Mouse (Mus musculus): ENCODE measurements around the gene Brpf3. TPM values are rescaled to one million over a fixed set of nuclear protein-coding genes. Genes with fewer than 3 reads are reported as not detected.
"Not testable (repeated sequence)": the region's sequence is repeated elsewhere in the genome, so short reads cannot be mapped to it uniquely, and the experiment has no call there.

Gene Brpf3
- polyA plus RNA-seq (2015; fragmentation: Nextera tagmentation; extraction: Ambion mirVana): 11.3 and 11.8 TPM in 2 replicates

GRCm38 (mm10) chr17:28800671-28801412, at the start of gene Brpf3:
TSS of gene Brpf3 (plus strand) at chr17:28801090.
- H3K27me3 ChIP-seq: no peaks in the 10 kb centered on the region
- H3K4me2 ChIP-seq (replicated peaks): peak within 1 kb of the TSS; percentile 88
- H3K27ac ChIP-seq: peak within 1 kb of the TSS; percentile 98
- peaks cover 28% of the 10 kb centered on the region for H3K4me1 ChIP-seq
- ATAC-seq (ENCODE audit: low FRiP score, low read depth): peak; percentile 68
- H3K9me3 ChIP-seq: no peaks in the 10 kb centered on the region
- WGBS: under 1% methylated on average over 77 of the region's 99 CpGs
- peaks cover 3% of the 10 kb centered on the region for H3K36me3 ChIP-seq
- H3K4me3 ChIP-seq: peak within 1 kb of the TSS; percentile 80
- H3K9ac ChIP-seq: peak within 1 kb of the TSS; percentile 99

- Histone ChIP-seq H3K4me3 (no peak overlapping the region), H3K27ac (no peak overlapping the region), H3K9me3 (no peaks in the 10 kb centered on the region), H3K4me1 (0 out of 2 replicates have a peak, but pooled peaks cover 2% of the 10 kb centered on the region), H3K27me3 (no peaks in the 10 kb centered on the region), H3K4me2 (replicated peaks) (no peak overlapping the region), H3K36me3 (no peaks in the 10 kb centered on the region), H3K9ac (no peak overlapping the region)
- ATAC-seq (ENCODE audit: low FRiP score, low read depth): no peak
- 32% methylated on average over 5 of the region's 5 CpGs for WGBS
Measured at GRCm38 (mm10) chr17:28756447-28756846, 44.4 kb upstream of the Brpf3 start.

DNA sequence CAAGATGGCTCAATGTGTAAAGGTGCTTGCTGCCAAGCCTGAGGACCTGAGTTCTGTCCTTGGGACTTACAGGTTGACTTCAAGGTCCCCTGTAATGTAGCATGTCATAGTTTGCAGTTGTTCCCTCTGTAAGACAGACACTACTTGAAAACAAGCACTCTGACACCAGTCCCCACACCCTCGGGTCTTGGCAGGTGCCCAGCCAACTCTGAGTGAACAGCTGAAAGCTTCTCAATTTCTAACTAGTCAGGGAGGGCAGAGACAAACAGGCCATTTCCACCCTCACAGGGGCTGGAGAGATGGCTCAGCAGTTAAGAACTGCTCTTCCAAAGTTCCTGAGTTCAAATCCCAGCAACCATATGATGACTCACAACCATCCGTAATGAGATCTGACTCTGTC, 43.4 kb upstream of the Brpf3 start:
- Histone ChIP-seq H3K9ac (no peak overlapping the region), H3K9me3 (no peaks in the 10 kb centered on the region), H3K4me1 (0 out of 2 replicates have a peak, but pooled peaks cover 2% of the 10 kb centered on the region), H3K4me3 (no peak overlapping the region), H3K36me3 (no peaks in the 10 kb centered on the region), H3K27ac (no peak overlapping the region), H3K27me3 (no peaks in the 10 kb centered on the region), H3K4me2 (replicated peaks) (no peak overlapping the region)
- ATAC-seq (ENCODE audit: low FRiP score, low read depth): no peak
- 77% methylated on average over 2 of the region's 2 CpGs for WGBS

DNA sequence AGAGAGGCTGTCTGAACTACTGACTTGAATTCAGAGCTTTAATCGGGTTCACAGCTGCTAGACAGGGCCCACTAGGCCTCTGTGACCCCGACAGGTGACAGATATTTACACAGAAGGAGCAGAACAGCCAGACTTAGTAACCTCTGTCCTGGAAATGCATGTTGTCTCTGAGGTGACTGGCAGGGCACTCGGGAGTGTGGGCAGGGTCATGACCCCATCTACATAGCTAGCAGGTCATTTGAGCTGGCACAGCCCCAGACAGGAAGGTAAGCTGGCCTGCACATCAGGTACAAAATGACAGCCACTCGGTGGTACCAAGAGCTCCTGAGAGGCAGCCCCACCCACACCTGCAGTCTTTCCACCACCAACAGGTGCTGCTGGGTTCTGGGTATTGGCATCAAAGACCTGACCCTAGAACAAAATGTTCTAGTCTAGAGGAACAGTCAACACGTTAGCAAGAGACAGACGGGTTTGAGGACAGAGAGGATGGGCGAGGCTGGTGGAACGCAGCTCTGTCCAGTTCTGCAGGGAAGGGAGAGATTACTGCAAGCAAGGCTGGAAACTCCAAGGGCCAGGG, 40.1 kb upstream of the Brpf3 start:
- Histone ChIP-seq H3K4me1 (0 out of 2 replicates have a peak, but pooled peaks cover 2% of the 10 kb centered on the region), H3K27me3 (no peaks in the 10 kb centered on the region), H3K9me3 (no peaks in the 10 kb centered on the region), H3K4me2 (replicated peaks) (no peak overlapping the region), H3K27ac (no peak overlapping the region), H3K4me3 (no peak overlapping the region), H3K36me3 (no peaks in the 10 kb centered on the region), H3K9ac (no peak overlapping the region)
- ATAC-seq (ENCODE audit: low FRiP score, low read depth): no peak
- 64% methylated on average over 8 of the region's 8 CpGs for WGBS

GRCm38 (mm10) chr17:28761871-28762270, 39.0 kb upstream of the Brpf3 start:
- Histone ChIP-seq H3K4me1 (no peaks in the 10 kb centered on the region), H3K9ac (no peak overlapping the region), H3K27me3 (peaks cover under 1% of the 10 kb centered on the region; the same call in 1 of the 2 replicates), H3K9me3 (no peaks in the 10 kb centered on the region), H3K4me2 (replicated peaks) (no peak overlapping the region), H3K27ac (no peak overlapping the region), H3K4me3 (no peak overlapping the region), H3K36me3 (no peaks in the 10 kb centered on the region)
- WGBS: 19% methylated on average over 3 of the region's 3 CpGs
- no peak for ATAC-seq (ENCODE audit: low FRiP score, low read depth)

- no peak for ATAC-seq (ENCODE audit: low FRiP score, low read depth)
- 58% methylated on average over 3 of the region's 3 CpGs for WGBS
- H3K36me3 ChIP-seq: no peaks in the 10 kb centered on the region
- no peak overlapping the region for H3K9ac ChIP-seq
- H3K4me1 ChIP-seq: peaks cover 18% of the 10 kb centered on the region
- peaks cover 39% of the 10 kb centered on the region for H3K27me3 ChIP-seq
- H3K27ac ChIP-seq: no peak overlapping the region
- H3K9me3 ChIP-seq: no peaks in the 10 kb centered on the region
- no peak overlapping the region for H3K4me2 ChIP-seq (replicated peaks)
- no peak overlapping the region for H3K4me3 ChIP-seq
Measured at GRCm38 (mm10) chr17:28766203-28766602, 34.7 kb upstream of the Brpf3 start.

DNA sequence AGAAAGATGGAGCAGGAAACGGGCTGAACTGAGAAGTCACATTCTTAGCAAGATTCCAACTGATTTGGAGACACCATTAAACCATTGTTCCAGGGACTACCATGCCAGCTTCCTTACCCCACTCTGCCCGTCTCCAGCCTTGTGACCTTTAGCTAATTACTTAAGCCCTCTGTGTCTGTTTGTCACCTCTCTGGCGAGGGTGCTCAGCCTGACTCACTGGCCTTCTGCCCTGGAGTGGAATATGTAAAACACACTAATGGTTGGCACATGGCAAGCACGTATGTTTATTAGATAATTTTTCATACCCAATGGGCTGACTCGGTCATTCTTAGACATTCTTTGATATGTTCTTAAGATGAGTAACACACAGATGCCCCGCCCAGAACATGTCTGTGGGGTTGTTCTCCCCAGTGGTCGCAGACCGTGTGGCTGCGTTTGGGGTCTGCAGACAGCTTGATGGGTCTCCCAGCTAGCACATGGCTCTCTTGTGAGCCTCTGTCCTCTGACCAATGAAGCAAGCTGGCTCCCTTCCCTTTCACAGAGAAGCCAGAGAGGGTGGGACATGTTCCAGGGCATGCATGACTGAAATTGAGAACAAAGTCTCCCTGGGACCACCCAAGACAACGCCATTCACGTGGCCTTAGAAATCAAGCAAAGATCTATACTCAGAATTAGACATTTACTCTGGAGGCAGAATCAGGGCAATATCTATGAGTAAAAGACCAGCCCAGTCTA, 33.9 kb upstream of the Brpf3 start:
- Histone ChIP-seq H3K36me3 (no peaks in the 10 kb centered on the region), H3K9ac (no peak overlapping the region), H3K4me1 (peaks cover 18% of the 10 kb centered on the region), H3K4me3 (no peak overlapping the region), H3K9me3 (no peaks in the 10 kb centered on the region), H3K27ac (no peak overlapping the region), H3K4me2 (replicated peaks) (no peak overlapping the region), H3K27me3 (peaks cover 42% of the 10 kb centered on the region)
- 71% methylated on average over 11 of the region's 11 CpGs for WGBS
- no peak for ATAC-seq (ENCODE audit: low FRiP score, low read depth)

- Histone ChIP-seq H3K4me3 (peak within 1 kb of the TSS; percentile 54), H3K36me3 (no peaks in the 10 kb centered on the region), H3K4me2 (replicated peaks) (peak within 1 kb of the TSS; percentile 93), H3K9ac (peak within 1 kb of the TSS; percentile 66), H3K9me3 (no peaks in the 10 kb centered on the region), H3K4me1 (peaks cover 18% of the 10 kb centered on the region), H3K27me3 (peaks cover 42% of the 10 kb centered on the region), H3K27ac (no peak within 1 kb of the TSS)
- WGBS: under 1% methylated on average over 57 of the region's 58 CpGs
- no peak for ATAC-seq (ENCODE audit: low FRiP score, low read depth)
Measured at GRCm38 (mm10) chr17:28769121-28769874, 31.6 kb upstream of the Brpf3 start, which contains the start of gene Mapk13. TSS of gene Mapk13 (plus strand) at chr17:28769297.

- H3K27me3 ChIP-seq: peaks cover 42% of the 10 kb centered on the region
- 5% methylated on average over 24 of the region's 24 CpGs for WGBS
- no peak overlapping the region for H3K27ac ChIP-seq
- H3K9me3 ChIP-seq: no peaks in the 10 kb centered on the region
- 0 out of 2 replicates have a peak, but pooled peaks have one; percentile 32 for ATAC-seq (ENCODE audit: low FRiP score, low read depth)
- peak overlapping the region; percentile 54 for H3K4me3 ChIP-seq
- no peaks in the 10 kb centered on the region for H3K36me3 ChIP-seq
- H3K4me1 ChIP-seq: peaks cover 18% of the 10 kb centered on the region
- H3K4me2 ChIP-seq (replicated peaks): peak overlapping the region; percentile 93
- peak overlapping the region; percentile 66 for H3K9ac ChIP-seq
Measured at GRCm38 (mm10) chr17:28769875-28770421, 30.9 kb upstream of the Brpf3 start.

DNA sequence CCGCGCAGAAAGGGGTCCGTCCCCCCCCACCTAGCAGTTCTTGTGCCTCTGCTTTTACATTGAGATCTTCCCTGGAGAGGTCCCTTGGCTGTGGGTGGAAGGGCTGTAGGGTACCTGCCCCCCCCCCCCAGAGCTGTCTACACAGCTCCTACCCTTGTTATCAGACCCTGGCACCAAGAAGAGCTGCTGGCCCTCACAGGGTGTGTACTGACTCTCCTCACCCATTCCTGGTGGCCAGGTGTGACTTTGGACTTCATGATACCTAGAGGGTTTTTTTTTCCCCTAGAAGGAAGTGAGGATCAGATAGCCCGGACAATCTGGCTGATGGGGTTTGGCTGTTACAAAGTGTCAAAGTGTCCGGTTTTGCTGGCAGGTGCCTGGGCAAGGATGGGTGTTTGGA, 29.6 kb upstream of the Brpf3 start:
- H3K27me3 ChIP-seq: peaks cover 42% of the 10 kb centered on the region

GRCm38 (mm10) chr17:28774303-28774702, 26.6 kb upstream of the Brpf3 start:
- H3K4me3 ChIP-seq; H3K4me2 ChIP-seq (replicated peaks); H3K9me3 ChIP-seq; H3K36me3 ChIP-seq; ATAC-seq (ENCODE audit: low FRiP score, low read depth); H3K27ac ChIP-seq; H3K9ac ChIP-seq: not testable (repeated sequence)
- peaks cover 22% of the 10 kb centered on the region for H3K27me3 ChIP-seq
- WGBS: 96% methylated on average over 9 of the region's 9 CpGs
- H3K4me1 ChIP-seq: peaks cover 13% of the 10 kb centered on the region

More for the DNA sequence above, 29.6 kb upstream of the Brpf3 start:
- no peak overlapping the region for H3K27ac ChIP-seq
- H3K9ac ChIP-seq: no peak overlapping the region
- 90% methylated on average over 5 of the region's 5 CpGs for WGBS
- no peak overlapping the region for H3K4me2 ChIP-seq (replicated peaks)
- peaks cover 18% of the 10 kb centered on the region for H3K4me1 ChIP-seq
- no peaks in the 10 kb centered on the region for H3K9me3 ChIP-seq
- ATAC-seq (ENCODE audit: low FRiP score, low read depth): no peak
- H3K4me3 ChIP-seq: no peak overlapping the region
- no peaks in the 10 kb centered on the region for H3K36me3 ChIP-seq

Measured in limb, embryonic 13.5 days (tissue).